Comparison of ENCODE assay signal across 8 mouse cellular contexts in genomic region chr6:120665816-120666760, GRCm38 (mm10). TPM values are rescaled to one million over a fixed set of nuclear protein-coding genes. Genes with fewer than 3 reads are reported as not detected.
DNase-seq lines count a peak whose midpoint lies in the region; ATAC-seq and TF ChIP-seq lines count a peak whose summit lies in the region.

TSS of gene Cecr2 (plus strand) at chr6:120666369.

- TF ChIP-seq CTCF in midbrain, postnatal 0 days (IDR thresholded peaks at IDR 0.05), result no peak

- H3K27me3 ChIP-seq in embryonic facial prominence, embryonic 13.5 days, result 0 out of 2 replicates have a peak, but pooled peaks cover 11% of the 10 kb centered on the region
- H3K27me3 ChIP-seq in kidney, embryonic 14.5 days (ENCODE audit: control insufficient read depth, insufficient read depth, low read length), result no peaks in the 10 kb centered on the region
- H3K27me3 ChIP-seq in limb, embryonic 15.5 days, result peaks cover 11% of the 10 kb centered on the region; the same call in 1 of the 2 replicates
- no peaks in the 10 kb centered on the region for H3K27me3 ChIP-seq in midbrain, postnatal 0 days (ENCODE audit: insufficient read depth, low read length)

- peaks cover 13% of the 10 kb centered on the region for H3K4me1 ChIP-seq in embryonic facial prominence, embryonic 13.5 days
- no peaks in the 10 kb centered on the region for H3K4me1 ChIP-seq in kidney, embryonic 14.5 days (ENCODE audit: control insufficient read depth, insufficient read depth, low read length)
- peaks cover 11% of the 10 kb centered on the region; the same call in 1 of the 2 replicates for H3K4me1 ChIP-seq in limb, embryonic 15.5 days
- no peaks in the 10 kb centered on the region for H3K4me1 ChIP-seq in midbrain, postnatal 0 days (ENCODE audit: insufficient read depth, low read length)

- H3K9me3 ChIP-seq in embryonic facial prominence, embryonic 13.5 days, result no peaks in the 10 kb centered on the region
- no peaks in the 10 kb centered on the region for H3K9me3 ChIP-seq in kidney, embryonic 14.5 days (ENCODE audit: control insufficient read depth, low read length)
- H3K9me3 ChIP-seq in limb, embryonic 15.5 days, result no peaks in the 10 kb centered on the region
- no peaks in the 10 kb centered on the region for H3K9me3 ChIP-seq in midbrain, postnatal 0 days (ENCODE audit: low read length)

- DNase-seq in urinary bladder, adult 18-20 months (ENCODE audit: low spot score in 2 of 2), result peak; percentile 50 to 68
- no peak for DNase-seq in urinary bladder, postnatal 10 days (ENCODE audit: low spot score)
- peak; percentile 26 for DNase-seq in heart, adult 8-10 months (ENCODE audit: low spot score)
- peak; percentile 84 for DNase-seq in midbrain, postnatal 0 days (ENCODE audit: low spot score)
- peak; percentile 72 to 80 for DNase-seq in spleen, postnatal 36 days (ENCODE audit: low spot score in 2 of 2)

- peak within 1 kb of the TSS; percentile 84 for H3K9ac ChIP-seq in embryonic facial prominence, embryonic 13.5 days
- peak within 1 kb of the TSS; percentile 92 for H3K9ac ChIP-seq in kidney, embryonic 14.5 days (ENCODE audit: low read depth, low read length)
- H3K9ac ChIP-seq in limb, embryonic 15.5 days, result peak within 1 kb of the TSS; percentile 76
- H3K9ac ChIP-seq in midbrain, postnatal 0 days (replicated peaks; ENCODE audit: low read length, poor library complexity, severe bottlenecking), result peak within 1 kb of the TSS; percentile 72

- peak within 1 kb of the TSS; percentile 83 for H3K4me3 ChIP-seq in embryonic facial prominence, embryonic 13.5 days
- peak within 1 kb of the TSS; percentile 89 for H3K4me3 ChIP-seq in kidney, embryonic 14.5 days (ENCODE audit: low read length)
- peak within 1 kb of the TSS; percentile 83 for H3K4me3 ChIP-seq in limb, embryonic 15.5 days
- H3K4me3 ChIP-seq in midbrain, postnatal 0 days (ENCODE audit: low read depth, low read length), result peak within 1 kb of the TSS; percentile 87

- WGBS in embryonic facial prominence, embryonic 13.5 days, result under 1% methylated on average over 101 of the region's 127 CpGs
- under 1% methylated on average over 109 of the region's 127 CpGs for WGBS in kidney, embryonic 14.5 days
- WGBS in limb, embryonic 15.5 days, result under 1% methylated on average over 98 of the region's 127 CpGs
- under 1% methylated on average over 107 of the region's 127 CpGs for WGBS in midbrain, postnatal 0 days

- H3K4me2 ChIP-seq in embryonic facial prominence, embryonic 13.5 days, result peak within 1 kb of the TSS; percentile 95
- H3K4me2 ChIP-seq in kidney, embryonic 14.5 days (replicated peaks; ENCODE audit: low read depth, low read length), result peak within 1 kb of the TSS; percentile 96
- peak within 1 kb of the TSS; percentile 94 for H3K4me2 ChIP-seq in limb, embryonic 15.5 days
- H3K4me2 ChIP-seq in midbrain, postnatal 0 days (ENCODE audit: low read depth, low read length, poor library complexity, severe bottlenecking), result peak within 1 kb of the TSS; percentile 74

- ATAC-seq in embryonic facial prominence, embryonic 13.5 days (ENCODE audit: insufficient number of reproducible peaks, insufficient read depth, low FRiP score, low TSS enrichment, low read depth), result peak; percentile 86
- ATAC-seq in kidney, embryonic 14.5 days (ENCODE audit: low FRiP score, low TSS enrichment), result peak; percentile 89
- ATAC-seq in limb, embryonic 15.5 days (ENCODE audit: insufficient number of reproducible peaks, low FRiP score, low TSS enrichment, low read depth), result peak; percentile 84
- peak; percentile 77 for ATAC-seq in midbrain, postnatal 0 days (ENCODE audit: low FRiP score)

- peak within 1 kb of the TSS; percentile 95 for H3K27ac ChIP-seq in embryonic facial prominence, embryonic 13.5 days
- H3K27ac ChIP-seq in kidney, embryonic 14.5 days (ENCODE audit: low read depth, low read length), result peak within 1 kb of the TSS; percentile 97
- peak within 1 kb of the TSS; percentile 90 for H3K27ac ChIP-seq in limb, embryonic 15.5 days
- H3K27ac ChIP-seq in midbrain, postnatal 0 days (ENCODE audit: low read depth, low read length), result peak within 1 kb of the TSS; percentile 77

- no peaks in the 10 kb centered on the region for H3K36me3 ChIP-seq in embryonic facial prominence, embryonic 13.5 days
- no peaks in the 10 kb centered on the region for H3K36me3 ChIP-seq in kidney, embryonic 14.5 days (ENCODE audit: control insufficient read depth, insufficient read depth, low read length)
- no peaks in the 10 kb centered on the region for H3K36me3 ChIP-seq in limb, embryonic 15.5 days
- no peaks in the 10 kb centered on the region for H3K36me3 ChIP-seq in midbrain, postnatal 0 days (ENCODE audit: insufficient read depth, low read length)

RNA-seq across cellular contexts. Expression of gene Cecr2, which starts in this region (rescaled TPM):
- polyA plus RNA-seq in embryonic facial prominence, embryonic 13.5 days (2015; fragmentation: Nextera tagmentation; extraction: Ambion mirVana), result 2.4 and 4.2 TPM in 2 replicates
- total RNA-seq in heart, adult 8-10 months (2022), result 10 to 100 TPM in 3 of 4 experiments, 1 to 10 TPM in 1; 9.2 to 22.1 (median 14.6) TPM
- polyA plus RNA-seq in kidney, embryonic 14.5 days (2014; fragmentation: Nextera tagmentation; extraction: Ambion mirVana), result 8.5 and 11.2 TPM in 2 replicates
- polyA plus RNA-seq in limb, embryonic 15.5 days (2015; fragmentation: Nextera tagmentation; extraction: Ambion mirVana), result 2.1 and 2.6 TPM in 2 replicates
- 6.0 and 11.1 TPM in 2 replicates for total RNA-seq in midbrain, postnatal 0 days (2014; rRNA removed)
- polyA plus RNA-seq in midbrain, postnatal 0 days (2015; fragmentation: Nextera tagmentation; extraction: Ambion mirVana), result 0.43 and 1.1 TPM in 2 replicates
